Comparison of ENCODE assay signal across 18 mouse cellular contexts in genomic region chr11:27102045-27102444, GRCm38 (mm10).
"Had no signal": no experiment of that assay in that cellular context is flagged by ENCODE, and none has a peak within 500 bp of the region (broad histone marks: within the 10 kb centered on the region; RNA-seq: fewer than 3 reads in every experiment).

No protein-coding gene starts in this region.

- DNase-seq: lung, adult 2 months; lung, postnatal 14 days; lung, postnatal 36 days; right cerebral cortex, postnatal 14 days; right cerebral cortex, postnatal 4 days; spleen, adult 18-20 months; thymus, adult 18-20 months; thymus, postnatal 14 days; thymus, postnatal 36 days had no signal

- H3K9me3 ChIP-seq: lung, embryonic 15.5 days; megakaryocyte, embryonic 14.5 days; midbrain, embryonic 13.5 days; midbrain, embryonic 15.5 days; neural tube, embryonic 12.5 days had no signal

- H3K4me1 ChIP-seq: lung, embryonic 15.5 days; megakaryocyte, embryonic 14.5 days; midbrain, embryonic 13.5 days; midbrain, embryonic 15.5 days; neural tube, embryonic 12.5 days had no signal

- H3K4me2 ChIP-seq: lung, embryonic 15.5 days; midbrain, embryonic 11.5 days; midbrain, embryonic 13.5 days; midbrain, embryonic 15.5 days; neural tube, embryonic 12.5 days had no signal

- ATAC-seq: lung, postnatal 0 days; midbrain, embryonic 13.5 days; midbrain, embryonic 15.5 days had no signal

- H3K27me3 ChIP-seq: lung, embryonic 15.5 days; megakaryocyte, embryonic 14.5 days; midbrain, embryonic 13.5 days; midbrain, embryonic 15.5 days; neural tube, embryonic 12.5 days had no signal

- H3K4me3 ChIP-seq: lung, embryonic 15.5 days; megakaryocyte, embryonic 14.5 days; midbrain, embryonic 13.5 days; midbrain, embryonic 15.5 days; neural tube, embryonic 12.5 days had no signal

- H3K9ac ChIP-seq: liver, embryonic 14.5 days; lung, embryonic 15.5 days; midbrain, embryonic 13.5 days; midbrain, embryonic 15.5 days; neural tube, embryonic 12.5 days had no signal

- H3K27ac ChIP-seq: liver, embryonic 14.5 days; lung, embryonic 15.5 days; macrophage; midbrain, embryonic 13.5 days; midbrain, embryonic 15.5 days; neural tube, embryonic 12.5 days had no signal

- H3K36me3 ChIP-seq: lung, embryonic 15.5 days; midbrain, embryonic 13.5 days; midbrain, embryonic 15.5 days; neural tube, embryonic 12.5 days had no signal
